Mouse (Mus musculus) left cerebral cortex, adult 6 months (tissue): ENCODE data around the gene Vmn2r92. TPM values are rescaled to one million over a fixed set of nuclear protein-coding genes. Genes with fewer than 3 reads are reported as not detected.

Source experiments
- long read RNA-seq, 2 experiments: library from polyadenylated mRNA; unstranded; transcript quantifications; one replicate each; pipeline ENCODE4 v2.0.0; 2019 to 2020
- polyA plus RNA-seq: library from polyadenylated mRNA; unstranded; fragments of <200 nt; fragmentation: Nextera tagmentation; gene quantifications from 2 replicates; pipeline ENCODE4 v1.2.3, GENCODE M21; 2021

Vmn2r92 gene
- not detected in 2 replicates for polyA plus RNA-seq
- long read RNA-seq, experiment 1, result 0 reads
- long read RNA-seq, experiment 2, result 0 reads

GRCm38 (mm10) chr17:18151587-18151986 is at the start of gene Vmn2r92:
TSS of gene Vmn2r92 (plus strand) at chr17:18151887.

Other genes with a start within 250 kb of the Vmn2r92 start
- gene Fpr-rs4, start 130.2 kb upstream of the Vmn2r92 start, polyA plus RNA-seq, result not detected in 2 replicates
- 0.01 TPM in 1 of 2 replicates, not detected in the other for gene Vmn2r124, start 102.5 kb upstream of the Vmn2r92 start, polyA plus RNA-seq
- gene Vmn2r91, start 66.9 kb upstream of the Vmn2r92 start, polyA plus RNA-seq, result not detected in 2 replicates
- gene Vmn2r94, start 125.9 kb downstream of the Vmn2r92 start, polyA plus RNA-seq, result not detected in 2 replicates
- gene Vmn2r93, start 146.2 kb downstream of the Vmn2r92 start, polyA plus RNA-seq, result not detected in 2 replicates